In the genomic region with DNA sequence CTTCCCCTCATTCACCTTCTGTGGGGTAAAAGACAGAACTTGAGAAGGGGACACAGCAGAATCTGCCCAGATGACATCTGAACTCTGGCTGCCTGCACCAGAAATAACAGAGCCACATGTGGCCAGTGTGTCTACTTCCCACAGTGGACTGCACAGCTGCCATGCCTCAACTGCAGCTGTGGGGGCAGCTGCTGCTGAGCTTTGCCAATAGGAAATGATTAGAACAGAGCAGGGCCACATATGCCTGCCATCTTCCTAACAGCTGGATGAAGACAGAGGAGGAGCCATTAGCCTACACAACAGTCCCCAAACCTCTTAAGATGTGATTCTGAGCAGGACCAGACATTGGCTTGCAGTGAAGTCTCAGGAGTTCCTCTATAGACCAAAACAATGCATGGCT, we compare ENCODE assay signal across 12 mouse cellular contexts.
DNase-seq lines count a peak whose midpoint lies in the region; ATAC-seq lines count a peak whose summit lies in the region.
"Had no signal": no experiment of that assay in that cellular context is flagged by ENCODE, and none has a peak within 500 bp of the region (broad histone marks: within the 10 kb centered on the region; RNA-seq: fewer than 3 reads in every experiment).

No protein-coding gene starts in this region.

- no peaks in the 10 kb centered on the region for H3K9me3 ChIP-seq in intestine, embryonic 16.5 days (ENCODE audit: control insufficient read depth, low read length)
- H3K9me3 ChIP-seq: limb, embryonic 15.5 days had no signal

- DNase-seq in kidney, postnatal 10 days: peak; percentile 63
- DNase-seq in kidney, postnatal 14 days: no peak
- DNase-seq in forelimb bud, embryonic 11.5 days (ENCODE audit: low read depth, low spot score): peak; percentile 14
- peak; percentile 68 for DNase-seq in lung, postnatal 36 days
- no peak for DNase-seq in right cerebral cortex, postnatal 14 days
- no peak for DNase-seq in gastrocnemius, postnatal 25 days
- DNase-seq: cerebellum, adult 9-10 months; kidney, adult 18-20 months; thymus, adult 18-20 months had no signal

- no peaks in the 10 kb centered on the region for H3K4me1 ChIP-seq in intestine, embryonic 16.5 days (ENCODE audit: control insufficient read depth, insufficient read depth, low read length)
- H3K4me1 ChIP-seq: limb, embryonic 15.5 days had no signal

- H3K4me3 ChIP-seq in intestine, embryonic 16.5 days (ENCODE audit: low read length): no peak overlapping the region
- H3K4me3 ChIP-seq: erythroblast, embryonic 14.5 days; limb, embryonic 15.5 days had no signal

- no peak overlapping the region for H3K9ac ChIP-seq in intestine, embryonic 16.5 days (ENCODE audit: low read depth, low read length)
- H3K9ac ChIP-seq: limb, embryonic 15.5 days had no signal

- peak; percentile 67; the same call in 1 of the 2 replicates for ATAC-seq in intestine, embryonic 16.5 days

- no peak overlapping the region for H3K4me2 ChIP-seq in intestine, embryonic 16.5 days (ENCODE audit: low read depth, low read length)
- H3K4me2 ChIP-seq: limb, embryonic 15.5 days had no signal

- no peak overlapping the region for H3K27ac ChIP-seq in intestine, embryonic 16.5 days (ENCODE audit: low read length)
- H3K27ac ChIP-seq: limb, embryonic 15.5 days had no signal

- peaks cover 13% of the 10 kb centered on the region for H3K36me3 ChIP-seq in intestine, embryonic 16.5 days (ENCODE audit: control insufficient read depth, insufficient read depth, low read length)

- H3K27me3 ChIP-seq in intestine, embryonic 16.5 days (replicated peaks; ENCODE audit: control insufficient read depth, insufficient read depth, low read length): no peaks in the 10 kb centered on the region
- H3K27me3 ChIP-seq: limb, embryonic 15.5 days had no signal

Comparison
In these comparisons a context has a peak if more than half of its experiments do, and no peak if none do; other contexts are left out.
1. DNase-seq: peak in kidney, postnatal 10 days (single experiment), forelimb bud, embryonic 11.5 days (single experiment) and lung, postnatal 36 days (single experiment); none in kidney, postnatal 14 days (single experiment), right cerebral cortex, postnatal 14 days (single experiment) and gastrocnemius, postnatal 25 days (single experiment).